In the genomic region with DNA sequence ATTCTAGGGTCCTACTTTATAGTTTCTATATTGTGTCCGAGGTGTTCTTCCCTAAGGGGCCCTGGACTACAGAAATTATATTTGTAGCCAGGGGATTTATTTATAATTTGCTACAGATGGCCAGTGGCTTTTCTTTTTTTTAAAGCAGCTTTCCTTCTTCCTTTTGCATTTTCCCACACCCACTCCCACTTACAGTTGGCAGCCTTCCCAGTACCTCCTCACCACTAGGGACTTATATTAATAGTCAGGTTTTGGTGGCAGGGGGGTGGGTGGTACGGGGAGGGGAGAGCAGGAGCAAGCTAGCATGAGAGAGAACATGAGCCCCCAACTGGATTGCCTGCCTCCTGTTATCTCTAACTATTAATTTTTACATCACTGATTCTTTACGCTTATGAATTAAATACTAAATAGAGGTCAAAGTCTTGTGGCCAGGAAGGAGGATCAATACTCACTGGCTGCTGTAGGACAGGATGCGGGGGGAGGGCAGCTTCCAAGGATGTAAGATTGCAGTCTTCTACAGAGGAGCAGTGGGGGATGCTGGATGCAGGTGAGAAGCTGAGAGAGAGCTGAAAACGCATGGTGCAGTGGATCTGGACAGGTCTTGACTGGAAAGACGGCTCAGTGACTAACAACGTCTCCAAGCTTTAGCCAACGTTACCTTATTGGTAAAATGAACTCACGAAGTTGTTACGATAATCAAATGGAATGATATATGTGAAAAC, we compare ENCODE assay signal across 14 mouse cellular contexts.
A peak's percentile ranks its signal among the peaks of the same experiment; 100 is the strongest.
DNase-seq lines count a peak whose midpoint lies in the region; ATAC-seq lines count a peak whose summit lies in the region.
"Had no signal": no experiment of that assay in that cellular context is flagged by ENCODE, and none has a peak within 500 bp of the region (broad histone marks: within the 10 kb centered on the region; RNA-seq: fewer than 3 reads in every experiment).

No protein-coding gene starts in this region.

- WGBS in hindbrain, embryonic 15.5 days, result 66% methylated on average over 10 of the region's 10 CpGs
- WGBS in hindbrain, embryonic 12.5 days, result 76% methylated on average over 10 of the region's 10 CpGs
- WGBS in neural tube, embryonic 13.5 days, result 75% methylated on average over 10 of the region's 10 CpGs
- whole genome bisulfite sequencing in limb, embryonic 15.5 days, result 41% methylated on average over 10 of the region's 10 CpGs

- H3K27ac ChIP-seq in hindbrain, embryonic 15.5 days (replicated peaks), result 0 out of 2 replicates have a peak overlapping the region, but pooled peaks have one; percentile 17
- no peak overlapping the region for H3K27ac ChIP-seq in hindbrain, embryonic 12.5 days
- H3K27ac ChIP-seq in neural tube, embryonic 13.5 days (replicated peaks), result no peak overlapping the region; the same call in 1 of the 2 replicates
- peak overlapping the region; percentile 14; the same call in 1 of the 2 replicates for H3K27ac ChIP-seq in limb, embryonic 15.5 days
- H3K27ac ChIP-seq: heart, adult 2 months; liver, embryonic 12.5 days had no signal

- 0 out of 2 replicates have a peak, but pooled peaks have one; percentile 23 for ATAC-seq in hindbrain, embryonic 15.5 days (ENCODE audit: low FRiP score, low read depth)
- ATAC-seq in hindbrain, embryonic 12.5 days (ENCODE audit: low FRiP score), result no peak
- peak; percentile 47; the same call in 1 of the 2 replicates for ATAC-seq in neural tube, embryonic 13.5 days (ENCODE audit: low read depth)
- ATAC-seq in limb, embryonic 15.5 days (ENCODE audit: insufficient number of reproducible peaks, low FRiP score, low TSS enrichment, low read depth), result no peak
- ATAC-seq: liver, embryonic 12.5 days had no signal

- H3K9me3 ChIP-seq in hindbrain, embryonic 15.5 days, result no peaks in the 10 kb centered on the region
- H3K9me3 ChIP-seq in hindbrain, embryonic 12.5 days (replicated peaks), result no peaks in the 10 kb centered on the region
- no peaks in the 10 kb centered on the region for H3K9me3 ChIP-seq in neural tube, embryonic 13.5 days
- H3K9me3 ChIP-seq in limb, embryonic 15.5 days, result no peaks in the 10 kb centered on the region
- H3K9me3 ChIP-seq: liver, embryonic 12.5 days had no signal

- no peak for DNase-seq in neural tube, embryonic 10.5 days (ENCODE audit: extremely low spot score, low spot score)
- no peak for DNase-seq in urinary bladder, adult 2 months (ENCODE audit: low spot score)
- DNase-seq in kidney, postnatal 14 days, result no peak
- DNase-seq: adrenal gland, postnatal 10 days; heart, adult 2 months; heart, postnatal 14 days; kidney, adult 2 months; lung, postnatal 36 days had no signal

- no peak overlapping the region for H3K4me2 ChIP-seq in hindbrain, embryonic 15.5 days
- no peak overlapping the region for H3K4me2 ChIP-seq in hindbrain, embryonic 12.5 days (replicated peaks)
- H3K4me2 ChIP-seq in neural tube, embryonic 13.5 days, result no peak overlapping the region
- no peak overlapping the region for H3K4me2 ChIP-seq in limb, embryonic 15.5 days
- H3K4me2 ChIP-seq: liver, embryonic 12.5 days had no signal

- no peak overlapping the region for H3K9ac ChIP-seq in hindbrain, embryonic 15.5 days
- no peak overlapping the region for H3K9ac ChIP-seq in hindbrain, embryonic 12.5 days
- H3K9ac ChIP-seq in neural tube, embryonic 13.5 days, result no peak overlapping the region
- no peak overlapping the region for H3K9ac ChIP-seq in limb, embryonic 15.5 days
- H3K9ac ChIP-seq: liver, embryonic 12.5 days had no signal

- H3K4me3 ChIP-seq in hindbrain, embryonic 15.5 days, result no peak overlapping the region
- no peak overlapping the region for H3K4me3 ChIP-seq in hindbrain, embryonic 12.5 days
- no peak overlapping the region for H3K4me3 ChIP-seq in neural tube, embryonic 13.5 days
- no peak overlapping the region for H3K4me3 ChIP-seq in limb, embryonic 15.5 days
- H3K4me3 ChIP-seq: heart, adult 2 months; liver, embryonic 12.5 days had no signal

- no peaks in the 10 kb centered on the region for H3K27me3 ChIP-seq in hindbrain, embryonic 15.5 days
- no peaks in the 10 kb centered on the region for H3K27me3 ChIP-seq in hindbrain, embryonic 12.5 days
- no peaks in the 10 kb centered on the region for H3K27me3 ChIP-seq in neural tube, embryonic 13.5 days
- no peaks in the 10 kb centered on the region for H3K27me3 ChIP-seq in limb, embryonic 15.5 days
- H3K27me3 ChIP-seq: CH12.LX; liver, embryonic 12.5 days had no signal

- H3K36me3 ChIP-seq in hindbrain, embryonic 15.5 days, result no peaks in the 10 kb centered on the region
- no peaks in the 10 kb centered on the region for H3K36me3 ChIP-seq in hindbrain, embryonic 12.5 days
- H3K36me3 ChIP-seq in neural tube, embryonic 13.5 days, result no peaks in the 10 kb centered on the region
- H3K36me3 ChIP-seq in limb, embryonic 15.5 days, result no peaks in the 10 kb centered on the region
- H3K36me3 ChIP-seq: liver, embryonic 12.5 days had no signal

- H3K4me1 ChIP-seq in hindbrain, embryonic 15.5 days (replicated peaks), result peaks cover 11% of the 10 kb centered on the region; the same call in 1 of the 2 replicates
- peaks cover 7% of the 10 kb centered on the region for H3K4me1 ChIP-seq in hindbrain, embryonic 12.5 days
- H3K4me1 ChIP-seq in neural tube, embryonic 13.5 days (replicated peaks), result peaks cover 20% of the 10 kb centered on the region
- H3K4me1 ChIP-seq in limb, embryonic 15.5 days, result peaks cover 31% of the 10 kb centered on the region
- H3K4me1 ChIP-seq: liver, embryonic 12.5 days had no signal

Comparison
In these comparisons a context has a peak if more than half of its experiments do, and no peak if none do; other contexts are left out.
1. ATAC-seq: peak in hindbrain, embryonic 15.5 days (single experiment) and neural tube, embryonic 13.5 days (single experiment); none in hindbrain, embryonic 12.5 days (single experiment) and limb, embryonic 15.5 days (single experiment).
2. H3K27ac ChIP-seq: peak in hindbrain, embryonic 15.5 days (single experiment) and limb, embryonic 15.5 days (single experiment); none in hindbrain, embryonic 12.5 days (single experiment) and neural tube, embryonic 13.5 days (single experiment).